Mouse (Mus musculus) spleen, adult 2 months (tissue): ENCODE results near the gene Crtc2.

Source experiments
- CTCF ChIP-seq: fragments of 200-500 bp; IDR thresholded peaks from 2 replicates; pipeline ENCODE4 v1.5.1; 2011; ENCODE audit warnings: mild to moderate bottlenecking, inconsistent platforms; ENCODE audit not compliant: insufficient read depth, insufficient read length, insufficient replicate concordance; ENCODE audit errors: extremely low read depth
- POLR2A ChIP-seq: fragments of 200-500 bp; IDR thresholded peaks from 2 replicates; pipeline ENCODE4 v1.6.1; 2011; ENCODE audit warnings: low read depth, low read length, inconsistent platforms

GRCm38 (mm10) chr3:90258521-90258920, 4.6 kb downstream of the Crtc2 start:
- TF ChIP-seq POLR2A (no peak), CTCF (no peak)
